Mouse (Mus musculus) c-Kit-negative CD71-positive TER-119-positive erythroid progenitor cells, embryonic 14.5 days (primary cell): ENCODE measurements around the gene Ly6g6c.
A peak's percentile ranks its signal among the peaks of the same experiment; 100 is the strongest.
"Not testable (repeated sequence)": the region's sequence is repeated elsewhere in the genome, so short reads cannot be mapped to it uniquely, and the experiment has no call there.

Experiments used
- DNase-seq: peaks from one replicate; pipeline ENCODE4 v3.0.0-alpha.2; 2013; ENCODE audit warnings: low read depth, low spot score

The Ly6g6c gene

GRCm38 (mm10) chr17:35031880-35032279 is 33.3 kb upstream of the Ly6g6c start:
- no peak for DNase-seq

- DNase-seq, result no peak
Observed at GRCm38 (mm10) chr17:35032323-35032870, 32.8 kb upstream of the Ly6g6c start.

- DNase-seq, result not testable (repeated sequence)
Observed at GRCm38 (mm10) chr17:35033703-35034102, 31.5 kb upstream of the Ly6g6c start.

- DNase-seq, result no peak
Observed at GRCm38 (mm10) chr17:35034896-35035295, 30.3 kb upstream of the Ly6g6c start.

- no peak for DNase-seq
Observed at GRCm38 (mm10) chr17:35039121-35039873, 25.9 kb upstream of the Ly6g6c start.

GRCm38 (mm10) chr17:35043794-35044193 is 21.4 kb upstream of the Ly6g6c start:
- DNase-seq, result no peak

- no peak for DNase-seq
Observed at GRCm38 (mm10) chr17:35044904-35045806, 20.0 kb upstream of the Ly6g6c start.

- no peak for DNase-seq
Observed at GRCm38 (mm10) chr17:35045807-35046680, 19.1 kb upstream of the Ly6g6c start.

GRCm38 (mm10) chr17:35046681-35047455 is 18.3 kb upstream of the Ly6g6c start, which contains the start of gene Msh5:
Msh5 (minus strand) TSS chr17:35046745.
- DNase-seq, result peak; percentile 93

- DNase-seq, result no peak
Observed at GRCm38 (mm10) chr17:35047688-35048087, 17.5 kb upstream of the Ly6g6c start.

GRCm38 (mm10) chr17:35048149-35048931 is 16.8 kb upstream of the Ly6g6c start:
- DNase-seq, result no peak

- no peak for DNase-seq
Observed at GRCm38 (mm10) chr17:35048932-35049440, 16.2 kb upstream of the Ly6g6c start.

GRCm38 (mm10) chr17:35049561-35050016 is 15.6 kb upstream of the Ly6g6c start, which contains the start of gene Clic1:
Clic1 (plus strand) TSS chr17:35049966.
- DNase-seq, result no peak

- no peak for DNase-seq
Observed at GRCm38 (mm10) chr17:35050126-35050750, 14.9 kb upstream of the Ly6g6c start.

GRCm38 (mm10) chr17:35051156-35052086 is 13.8 kb upstream of the Ly6g6c start:
- DNase-seq, result no peak

GRCm38 (mm10) chr17:35052271-35052798 is 12.9 kb upstream of the Ly6g6c start:
- no peak for DNase-seq
